Mouse (Mus musculus) forebrain, embryonic 12.5 days (tissue): ENCODE measurements around the gene Arhgef5. TPM values are rescaled to one million over a fixed set of nuclear protein-coding genes. Genes with fewer than 3 reads are reported as not detected.

ENCODE experiments used
- ATAC-seq: fragments of 200-750 bp; cut with Nextera tagmentation; 2 replicates; pipeline ENCODE4 v1.8.0; 2017; ENCODE audit warnings: moderate TSS enrichment; ENCODE audit not compliant: low FRiP score
- H3K27ac ChIP-seq: fragments of 300-500 bp; sonication (generic); 2 replicates; pipeline ENCODE4 v1.5.1; 2016; ENCODE audit warnings: mild to moderate bottlenecking
- H3K27me3 ChIP-seq: fragments of 300-500 bp; sonication (generic); 2 replicates; pipeline ENCODE4 v1.6.1; 2016; ENCODE audit warnings: mild to moderate bottlenecking
- H3K36me3 ChIP-seq: fragments of 300-500 bp; sonication (generic); replicated peaks from 2 replicates; pipeline ENCODE4 v1.6.1; 2016; ENCODE audit warnings: mild to moderate bottlenecking
- H3K4me1 ChIP-seq: fragments of 300-500 bp; sonication (generic); 2 replicates; pipeline ENCODE4 v1.6.1; 2016
- H3K4me2 ChIP-seq: fragments of 300-500 bp; sonication (generic); 2 replicates; pipeline ENCODE4 v1.6.1; 2016; ENCODE audit warnings: mild to moderate bottlenecking, moderate library complexity
- H3K4me3 ChIP-seq: fragments of 300-500 bp; sonication (generic); replicated peaks from 2 replicates; pipeline ENCODE4 v1.5.1; 2016; ENCODE audit warnings: mild to moderate bottlenecking
- H3K9ac ChIP-seq: fragments of 300-500 bp; sonication (generic); 2 replicates; pipeline ENCODE4 v1.6.1; 2016; ENCODE audit warnings: mild to moderate bottlenecking
- H3K9me3 ChIP-seq: fragments of 300-500 bp; sonication (generic); 2 replicates; pipeline ENCODE4 v1.6.1; 2016
- WGBS: fragments of 180-500 bp; shearing (Covaris S2); methylation state at CpG from one replicate; pipeline ENCODE4 v1.1.7; 2016; 5-methylcytosine and 5-hydroxymethylcytosine counted together
- polyA plus RNA-seq: library from polyadenylated mRNA; unstranded; fragments of >200 nt; fragmentation: Nextera tagmentation; extraction: Ambion mirVana; gene quantifications from 2 replicates; pipeline ENCODE4 v1.2.1, GENCODE M21; 2016

Gene Arhgef5
- polyA plus RNA-seq, 1 experiment from 2014 or later, result 2.9 TPM

GRCm38 (mm10) chr6:43292471-43293076 lies 27.2 kb downstream of the Arhgef5 start:
- Histone ChIP-seq H3K4me2 (no peak overlapping the region), H3K4me1 (0 out of 2 replicates have a peak, but pooled peaks cover 3% of the 10 kb centered on the region), H3K27me3 (no peaks in the 10 kb centered on the region), H3K9me3 (no peaks in the 10 kb centered on the region), H3K9ac (no peak overlapping the region), H3K4me3 (no peak overlapping the region), H3K27ac (no peak overlapping the region), H3K36me3 (no peaks in the 10 kb centered on the region)
- WGBS, result 84% methylated on average over 6 of the region's 6 CpGs
- no peak for ATAC-seq

GRCm38 (mm10) chr6:43293175-43293574 lies 27.8 kb downstream of the Arhgef5 start:
- no peak overlapping the region for H3K27ac ChIP-seq
- no peaks in the 10 kb centered on the region for H3K36me3 ChIP-seq
- no peaks in the 10 kb centered on the region for H3K9me3 ChIP-seq
- no peak overlapping the region for H3K4me2 ChIP-seq
- no peaks in the 10 kb centered on the region for H3K27me3 ChIP-seq
- 76% methylated on average over 7 of the region's 7 CpGs for WGBS
- no peak overlapping the region for H3K9ac ChIP-seq
- 0 out of 2 replicates have a peak, but pooled peaks cover 4% of the 10 kb centered on the region for H3K4me1 ChIP-seq
- no peak overlapping the region for H3K4me3 ChIP-seq
- no peak for ATAC-seq

DNA sequence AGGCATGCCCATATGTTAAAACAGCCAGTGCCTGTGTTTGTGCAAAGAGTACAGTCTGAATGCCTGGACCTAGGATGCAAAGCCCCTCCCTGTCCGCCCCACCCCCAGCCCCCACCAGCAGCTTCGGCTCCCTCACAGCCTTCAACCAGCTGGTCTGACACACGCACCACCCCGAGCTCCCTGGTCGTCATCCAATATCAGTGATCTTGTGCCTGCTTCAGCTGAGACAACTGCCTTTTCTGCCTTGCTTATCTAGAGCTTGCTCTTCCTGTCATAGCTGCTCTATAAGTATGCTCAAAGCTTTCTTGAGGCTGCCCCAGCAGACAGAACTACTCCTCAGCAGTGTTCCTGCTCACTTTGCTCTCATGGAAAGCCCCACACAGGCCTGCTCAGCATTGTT lies 30.5 kb downstream of the Arhgef5 start:
- no peaks in the 10 kb centered on the region for H3K36me3 ChIP-seq
- no peaks in the 10 kb centered on the region for H3K9me3 ChIP-seq
- no peak overlapping the region for H3K27ac ChIP-seq
- no peak overlapping the region for H3K9ac ChIP-seq
- H3K27me3 ChIP-seq, result no peaks in the 10 kb centered on the region
- no peak overlapping the region for H3K4me2 ChIP-seq
- 0 out of 2 replicates have a peak, but pooled peaks cover 4% of the 10 kb centered on the region for H3K4me1 ChIP-seq
- ATAC-seq, result no peak
- WGBS, result 58% methylated on average over 5 of the region's 5 CpGs
- no peak overlapping the region for H3K4me3 ChIP-seq

- no peak overlapping the region for H3K4me3 ChIP-seq
- H3K27ac ChIP-seq, result no peak overlapping the region
- no peaks in the 10 kb centered on the region for H3K27me3 ChIP-seq
- H3K9ac ChIP-seq, result no peak overlapping the region
- H3K4me2 ChIP-seq, result no peak overlapping the region
- no peaks in the 10 kb centered on the region for H3K36me3 ChIP-seq
- 45% methylated on average over 7 of the region's 7 CpGs for WGBS
- no peaks in the 10 kb centered on the region for H3K9me3 ChIP-seq
- H3K4me1 ChIP-seq, result 0 out of 2 replicates have a peak, but pooled peaks cover 4% of the 10 kb centered on the region
- peak; percentile 72 for ATAC-seq
These were observed 31.6 kb downstream of the Arhgef5 start for GRCm38 (mm10) chr6:43296798-43297507.

DNA sequence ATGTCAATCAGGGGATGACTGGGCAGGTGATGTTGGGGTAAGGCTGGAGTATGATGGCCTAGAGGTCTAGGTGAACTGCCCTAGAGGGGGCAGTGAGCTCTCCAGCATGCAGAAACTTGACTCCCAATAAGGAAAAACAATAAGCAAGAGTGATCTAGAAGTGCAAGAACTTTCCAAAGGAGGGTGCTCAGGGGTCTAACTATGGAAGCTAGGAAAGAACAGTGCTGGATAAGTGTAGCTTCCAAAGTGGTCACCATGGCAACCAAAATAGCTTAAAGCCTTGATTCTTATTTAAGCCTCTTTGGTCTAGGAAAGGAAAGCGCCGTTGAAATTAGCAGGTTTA lies 32.1 kb downstream of the Arhgef5 start:
- no peaks in the 10 kb centered on the region for H3K9me3 ChIP-seq
- no peaks in the 10 kb centered on the region for H3K36me3 ChIP-seq
- H3K27me3 ChIP-seq, result no peaks in the 10 kb centered on the region
- 19% methylated on average over 2 of the region's 2 CpGs for WGBS
- no peak overlapping the region for H3K27ac ChIP-seq
- no peak overlapping the region for H3K4me2 ChIP-seq
- H3K4me1 ChIP-seq, result 0 out of 2 replicates have a peak, but pooled peaks cover 4% of the 10 kb centered on the region
- no peak overlapping the region for H3K4me3 ChIP-seq
- H3K9ac ChIP-seq, result no peak overlapping the region
- peak; percentile 51; the same call in 1 of the 2 replicates for ATAC-seq

- ATAC-seq, result no peak
These were observed 44.1 kb downstream of the Arhgef5 start, which contains the start of gene Nobox for GRCm38 (mm10) chr6:43309454-43309853. Gene Nobox (minus strand): TSS chr6:43309554.

DNA sequence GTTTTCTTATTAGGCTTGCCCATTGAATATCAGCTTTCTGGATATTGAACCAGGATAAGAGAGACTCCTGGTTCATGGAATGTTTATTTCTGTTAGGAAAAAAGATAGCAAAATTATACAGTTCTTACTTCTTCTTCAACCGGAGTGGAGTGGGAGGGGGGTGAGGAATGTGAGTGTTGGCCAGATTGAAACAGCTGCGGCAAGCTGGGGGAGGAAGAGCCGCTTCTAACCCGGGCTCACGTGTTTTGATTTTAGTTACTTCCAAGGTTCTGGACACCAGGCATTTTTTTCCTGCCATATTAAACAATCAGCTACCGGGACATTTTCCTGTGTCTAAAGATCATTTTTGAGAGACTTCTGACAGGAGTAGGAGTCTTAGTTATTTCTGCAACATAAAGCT lies 44.7 kb downstream of the Arhgef5 start:
- Histone ChIP-seq H3K36me3 (no peaks in the 10 kb centered on the region), H3K27me3 (no peaks in the 10 kb centered on the region), H3K4me2 (no peak overlapping the region), H3K27ac (no peak overlapping the region), H3K4me3 (no peak overlapping the region), H3K9ac (no peak overlapping the region), H3K9me3 (no peaks in the 10 kb centered on the region), H3K4me1 (peaks cover 4% of the 10 kb centered on the region; the same call in 1 of the 2 replicates)
- no peak for ATAC-seq
- 75% methylated on average over 6 of the region's 6 CpGs for WGBS

More at GRCm38 (mm10) chr6:43309454-43309853, 44.1 kb downstream of the Arhgef5 start, which contains the start of gene Nobox:
- H3K36me3 ChIP-seq, result no peaks in the 10 kb centered on the region
- no peak within 1 kb of the TSS for H3K4me3 ChIP-seq
- no peak within 1 kb of the TSS for H3K4me2 ChIP-seq
- H3K9ac ChIP-seq, result no peak within 1 kb of the TSS
- WGBS, result 68% methylated on average over 16 of the region's 16 CpGs
- H3K27ac ChIP-seq, result no peak within 1 kb of the TSS
- H3K4me1 ChIP-seq, result peaks cover 4% of the 10 kb centered on the region; the same call in 1 of the 2 replicates
- no peaks in the 10 kb centered on the region for H3K9me3 ChIP-seq
- no peaks in the 10 kb centered on the region for H3K27me3 ChIP-seq

DNA sequence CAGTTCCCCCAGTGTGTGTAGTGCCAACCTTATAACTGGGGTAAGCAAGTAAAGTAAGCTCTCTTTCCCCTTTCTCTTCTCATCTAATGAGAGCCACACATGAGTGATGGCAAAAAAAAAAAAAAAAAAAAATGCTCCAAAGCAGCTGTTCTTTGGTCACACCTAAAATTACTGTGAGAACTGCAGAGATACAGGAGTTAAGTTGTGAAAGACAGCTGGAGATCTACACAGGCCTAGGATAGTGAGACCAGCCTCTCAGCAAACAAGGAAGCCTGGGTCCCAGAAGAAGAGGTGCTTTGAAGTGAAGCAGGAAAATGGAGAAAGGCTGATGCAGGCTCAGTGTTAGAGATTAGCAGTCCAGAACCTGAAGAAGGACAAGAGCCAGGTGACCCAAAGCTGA lies 47.2 kb downstream of the Arhgef5 start:
- Histone ChIP-seq H3K27me3 (no peaks in the 10 kb centered on the region), H3K4me3 (no peak overlapping the region), H3K36me3 (no peaks in the 10 kb centered on the region), H3K27ac (no peak overlapping the region), H3K4me2 (no peak overlapping the region), H3K9ac (no peak overlapping the region), H3K4me1 (peaks cover 4% of the 10 kb centered on the region; the same call in 1 of the 2 replicates), H3K9me3 (no peaks in the 10 kb centered on the region)
- ATAC-seq, result no peak

DNA sequence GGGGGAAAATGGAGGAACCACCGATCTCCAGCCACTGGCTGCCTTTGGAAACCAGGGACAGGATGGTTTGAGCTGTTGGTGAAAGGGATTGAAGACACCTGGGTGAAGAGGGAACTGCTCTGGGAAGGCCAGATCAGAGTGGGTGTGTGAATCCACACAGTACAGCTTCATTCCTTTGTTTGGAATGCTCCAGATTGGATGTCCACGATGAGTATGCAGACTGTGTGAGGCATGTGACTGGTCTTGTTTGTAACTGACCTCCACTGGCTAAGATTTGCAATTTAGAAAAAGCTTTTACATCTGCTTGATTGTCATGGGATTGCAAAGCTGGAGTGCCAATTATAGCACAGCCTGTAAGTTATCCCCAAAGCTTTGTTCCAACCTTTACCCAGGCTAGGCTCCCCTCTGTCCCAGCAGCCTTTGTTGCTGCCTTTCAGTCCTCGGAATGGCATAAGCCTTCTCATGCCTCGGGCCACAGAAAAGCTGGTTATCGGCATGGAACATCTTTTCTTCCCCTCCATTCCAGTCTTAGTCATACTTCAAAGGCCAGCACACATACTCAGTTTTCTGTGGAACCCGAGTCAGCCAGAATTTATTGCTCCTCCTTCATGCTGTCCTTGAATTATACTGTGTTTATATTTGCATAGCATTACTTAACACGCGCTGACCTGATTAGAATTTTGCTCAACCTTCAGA lies 47.7 kb downstream of the Arhgef5 start:
- Histone ChIP-seq H3K27ac (no peak overlapping the region), H3K9me3 (no peaks in the 10 kb centered on the region), H3K4me1 (peaks cover 4% of the 10 kb centered on the region; the same call in 1 of the 2 replicates), H3K36me3 (no peaks in the 10 kb centered on the region), H3K4me3 (no peak overlapping the region), H3K27me3 (no peaks in the 10 kb centered on the region), H3K9ac (no peak overlapping the region), H3K4me2 (no peak overlapping the region)
- WGBS, result 46% methylated on average over 8 of the region's 8 CpGs
- ATAC-seq, result peak; percentile 30; the same call in 1 of the 2 replicates

GRCm38 (mm10) chr6:43333479-43333878 lies 68.1 kb downstream of the Arhgef5 start:
- Histone ChIP-seq H3K4me1 (0 out of 2 replicates have a peak, but pooled peaks cover 9% of the 10 kb centered on the region), H3K27me3 (no peaks in the 10 kb centered on the region), H3K27ac (no peak overlapping the region), H3K9ac (no peak overlapping the region), H3K4me2 (no peak overlapping the region), H3K36me3 (no peaks in the 10 kb centered on the region), H3K9me3 (no peaks in the 10 kb centered on the region), H3K4me3 (no peak overlapping the region)
- ATAC-seq, result no peak
- 51% methylated on average over 4 of the region's 4 CpGs for WGBS

GRCm38 (mm10) chr6:43335619-43336234 lies 70.3 kb downstream of the Arhgef5 start:
- no peaks in the 10 kb centered on the region for H3K27me3 ChIP-seq
- WGBS, result 80% methylated on average over 3 of the region's 3 CpGs
- no peaks in the 10 kb centered on the region for H3K9me3 ChIP-seq
- H3K4me2 ChIP-seq, result no peak overlapping the region
- H3K36me3 ChIP-seq, result no peaks in the 10 kb centered on the region
- no peak overlapping the region for H3K4me3 ChIP-seq
- no peak for ATAC-seq
- H3K4me1 ChIP-seq, result 0 out of 2 replicates have a peak, but pooled peaks cover 9% of the 10 kb centered on the region
- no peak overlapping the region for H3K9ac ChIP-seq
- H3K27ac ChIP-seq, result no peak overlapping the region

- H3K36me3 ChIP-seq, result no peaks in the 10 kb centered on the region
- no peak overlapping the region for H3K27ac ChIP-seq
- ATAC-seq, result peak; percentile 46; the same call in 1 of the 2 replicates
- WGBS, result 47% methylated on average over 10 of the region's 10 CpGs
- no peaks in the 10 kb centered on the region for H3K27me3 ChIP-seq
- H3K4me3 ChIP-seq, result no peak overlapping the region
- H3K9ac ChIP-seq, result no peak overlapping the region
- H3K4me2 ChIP-seq, result no peak overlapping the region
- no peaks in the 10 kb centered on the region for H3K9me3 ChIP-seq
- peaks cover 12% of the 10 kb centered on the region; the same call in 1 of the 2 replicates for H3K4me1 ChIP-seq
These were observed 72.1 kb downstream of the Arhgef5 start for GRCm38 (mm10) chr6:43337491-43337961.
